In the genomic region with DNA sequence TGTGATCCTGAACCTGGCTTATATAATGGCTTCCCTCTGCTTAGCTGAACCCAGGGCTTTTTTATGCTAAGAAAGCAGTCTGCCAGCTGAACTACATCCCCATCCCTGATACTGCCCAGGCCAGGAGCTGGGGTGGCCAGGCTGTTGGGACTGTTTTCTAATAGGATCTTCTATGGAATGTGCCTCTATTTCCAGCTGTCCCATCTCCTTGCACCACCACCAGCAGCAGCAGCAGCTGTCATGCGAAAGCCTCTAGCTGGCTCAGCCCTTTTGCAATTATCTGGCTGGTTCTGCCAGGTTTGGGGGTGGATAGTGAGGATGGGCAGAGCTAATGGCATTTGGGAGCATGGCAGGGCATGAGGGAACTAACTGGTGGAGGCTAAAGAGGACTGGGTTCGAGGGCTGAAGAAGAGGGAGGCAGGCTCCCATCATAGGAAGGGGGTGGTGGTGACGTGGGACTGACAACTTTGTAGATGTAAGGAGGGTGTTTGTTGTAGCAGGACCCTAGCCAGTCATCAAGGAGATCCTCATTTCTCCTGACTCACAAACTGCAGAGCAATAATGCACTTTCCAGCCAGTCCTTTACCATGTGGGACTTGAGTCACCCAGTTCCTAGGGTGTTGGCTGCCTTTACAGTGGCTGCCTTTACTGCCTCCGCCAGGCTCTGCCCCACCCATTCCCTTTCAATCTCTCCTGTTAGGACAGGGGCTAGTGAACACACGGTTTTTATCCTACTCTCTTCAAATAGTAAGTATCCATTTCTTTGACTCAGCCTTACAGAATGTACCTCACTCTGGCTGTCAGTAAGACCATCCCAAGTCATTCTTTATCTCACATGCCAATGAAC, we compare ENCODE assay signal across 8 mouse cellular contexts. TPM values are rescaled to one million over a fixed set of nuclear protein-coding genes. Genes with fewer than 3 reads are reported as not detected.
DNase-seq lines count a peak whose midpoint lies in the region; ATAC-seq and TF ChIP-seq lines count a peak whose summit lies in the region.

No protein-coding gene starts in this region.

- no peak for DNase-seq in heart, postnatal 4 days
- peak; percentile 85 for DNase-seq in MEL (ENCODE audit: low read depth, low spot score)
- DNase-seq in lung, postnatal 10 days, result peak; percentile 63
- no peak for DNase-seq in cerebellum, adult 11-12 months
- DNase-seq in left cerebral cortex, postnatal 14 days (ENCODE audit: low spot score in 2 of 2), result no peak
- DNase-seq in layer of hippocampus, postnatal 25 days (ENCODE audit: extremely low spot score in 1 of 2, low spot score in 1 of 2), result no peak

- TF ChIP-seq EP300 in MEL (IDR thresholded peaks at IDR 0.05; ENCODE audit: low read depth in 1 of 2, low read length in 2 of 2), result no peak; a peak in 2 of 4 replicates

- H3K36me3 ChIP-seq in heart, embryonic 11.5 days (ENCODE audit: control insufficient read depth, insufficient read depth, low read length), result peaks cover 27% of the 10 kb centered on the region
- peaks cover 8 to 59% of the 10 kb centered on the region in 2 experiments for H3K36me3 ChIP-seq in MEL (ENCODE audit: control insufficient read depth in 1 of 2, insufficient read depth in 2 of 2, low read length in 2 of 2)
- H3K36me3 ChIP-seq in embryonic facial prominence, embryonic 13.5 days, result peaks cover 37% of the 10 kb centered on the region

- no peak for TF ChIP-seq RAD21 in MEL (IDR thresholded peaks at IDR 0.05; ENCODE audit: low read depth, low read length)

- TF ChIP-seq POLR2A in MEL (IDR thresholded peaks at IDR 0.05; ENCODE audit: control insufficient read depth in 1 of 2, insufficient read depth in 1 of 2, low read depth in 1 of 2, low read length in 2 of 2, poor library complexity in 1 of 2), result no peak

- no peak for TF ChIP-seq CTCF in MEL (IDR thresholded peaks at IDR 0.05 in 2 of 3, conservative IDR thresholded peaks at IDR 0.05 in 1 of 3; ENCODE audit: control insufficient read depth in 1 of 3, insufficient read depth in 1 of 3, low read depth in 2 of 3, low read length in 3 of 3, poor library complexity in 1 of 3, severe bottlenecking in 1 of 3)

- ATAC-seq in heart, embryonic 11.5 days (replicated peaks; ENCODE audit: insufficient number of reproducible peaks, low FRiP score, low TSS enrichment), result no peak
- ATAC-seq in embryonic facial prominence, embryonic 13.5 days (ENCODE audit: insufficient number of reproducible peaks, insufficient read depth, low FRiP score, low TSS enrichment, low read depth), result no peak

- peak overlapping the region; percentile 77 for H3K27ac ChIP-seq in heart, embryonic 11.5 days (ENCODE audit: low read depth, low read length)
- H3K27ac ChIP-seq in MEL (ENCODE audit: control insufficient read depth, low read depth, low read length), result peak overlapping the region; percentile 66
- peak overlapping the region; percentile 60 for H3K27ac ChIP-seq in embryonic facial prominence, embryonic 13.5 days

- no peaks in the 10 kb centered on the region for H3K79me2 ChIP-seq in MEL (ENCODE audit: control insufficient read depth, insufficient read depth, low read length, poor library complexity)

- H3K4me2 ChIP-seq in heart, embryonic 11.5 days, result peak overlapping the region; percentile 22
- H3K4me2 ChIP-seq in embryonic facial prominence, embryonic 13.5 days, result no peak overlapping the region

- H3K4me3 ChIP-seq in heart, embryonic 11.5 days (ENCODE audit: low read depth, low read length), result no peak overlapping the region
- no peak overlapping the region for H3K4me3 ChIP-seq in MEL (ENCODE audit: control insufficient read depth in 1 of 2, insufficient read depth in 1 of 2, low read depth in 2 of 2, low read length in 2 of 2)
- no peak overlapping the region for H3K4me3 ChIP-seq in embryonic facial prominence, embryonic 13.5 days

- H3K9me3 ChIP-seq in heart, embryonic 11.5 days (replicated peaks; ENCODE audit: control insufficient read depth, low read length), result no peaks in the 10 kb centered on the region
- H3K9me3 ChIP-seq in MEL (replicated peaks; ENCODE audit: insufficient read depth, low read length), result no peaks in the 10 kb centered on the region
- no peaks in the 10 kb centered on the region for H3K9me3 ChIP-seq in embryonic facial prominence, embryonic 13.5 days

- 0 out of 2 replicates have a peak overlapping the region, but pooled peaks have one; percentile 18 for H3K9ac ChIP-seq in heart, embryonic 11.5 days (ENCODE audit: low read depth, low read length)
- H3K9ac ChIP-seq in MEL (ENCODE audit: control insufficient read depth, low read depth, low read length, poor library complexity, severe bottlenecking), result peak overlapping the region; percentile 33
- no peak overlapping the region for H3K9ac ChIP-seq in embryonic facial prominence, embryonic 13.5 days

- intact Hi-C loops in left cerebral cortex, postnatal 14 days (cut with DNase I), result no loop called here

- peaks cover 48% of the 10 kb centered on the region for H3K4me1 ChIP-seq in heart, embryonic 11.5 days (ENCODE audit: control insufficient read depth, insufficient read depth, low read length)
- H3K4me1 ChIP-seq in MEL (ENCODE audit: control insufficient read depth in 1 of 2, insufficient read depth in 2 of 2, low read length in 2 of 2), result peaks cover 18 to 48% of the 10 kb centered on the region in 2 experiments
- H3K4me1 ChIP-seq in embryonic facial prominence, embryonic 13.5 days, result peaks cover 58% of the 10 kb centered on the region

- 26% methylated on average over 5 of the region's 5 CpGs for WGBS in heart, embryonic 11.5 days (ENCODE audit: insufficient replicate concordance)
- 60% methylated on average over 5 of the region's 5 CpGs for WGBS in embryonic facial prominence, embryonic 13.5 days

- H3K27me3 ChIP-seq in heart, embryonic 11.5 days (ENCODE audit: control insufficient read depth, insufficient read depth, low read length), result no peaks in the 10 kb centered on the region
- no peaks in the 10 kb centered on the region for H3K27me3 ChIP-seq in MEL (ENCODE audit: control insufficient read depth in 1 of 2, insufficient read depth in 2 of 2, low read length in 2 of 2)
- H3K27me3 ChIP-seq in embryonic facial prominence, embryonic 13.5 days, result no peaks in the 10 kb centered on the region

TF ChIP-seq in MEL, 35 proteins besides CTCF, POLR2A, EP300 and RAD21 (continues in another document):
- TF ChIP-seq RCOR1 (IDR thresholded peaks at IDR 0.05; ENCODE audit: low read depth, low read length) (peak; percentile 66; the same call in 1 of the 2 replicates), GABPA (IDR thresholded peaks at IDR 0.05; ENCODE audit: low read depth, low read length) (no peak), USF2 (IDR thresholded peaks at IDR 0.05; ENCODE audit: borderline replicate concordance in 1 of 2, insufficient read depth in 1 of 2, low read depth in 1 of 2, low read length in 2 of 2) (no peak), NRF1 (IDR thresholded peaks at IDR 0.05; ENCODE audit: insufficient read depth, low read depth, low read length, poor library complexity, severe bottlenecking) (no peak)

RNA-seq across cellular contexts. Expression of gene Ahnak, which starts 6.6 kb away (rescaled TPM):
- polyA plus RNA-seq in heart, embryonic 11.5 days (2014; fragmentation: Nextera tagmentation; extraction: Ambion mirVana), result 15.1 and 17.4 TPM in 2 replicates
- 100 to 1,000 TPM; 303 to 328 TPM for total RNA-seq in heart, postnatal 4 days (2021)
- 1.2 and 1.3 TPM in 2 replicates for total RNA-seq in MEL (2012; rRNA removed)
- 1 to 10 TPM in 1 of 2 experiments, not detected in 1; 2.2 TPM for polyA plus RNA-seq in MEL (2012; ENCODE audit: insufficient read depth in 1 of 2, insufficient read length in 2 of 2, low read depth in 1 of 2, low replicate concordance in 2 of 2, missing spikeins in 1 of 2)
- polyA plus RNA-seq in embryonic facial prominence, embryonic 13.5 days (2015; fragmentation: Nextera tagmentation; extraction: Ambion mirVana), result 51.0 and 57.8 TPM in 2 replicates
- 10 to 100 TPM; 15.7 to 23.9 TPM for total RNA-seq in left cerebral cortex, postnatal 14 days (2021)
- total RNA-seq in layer of hippocampus, postnatal 25 days (2021), result 10 to 100 TPM; 14.7 to 15.7 TPM

RNA-seq across cellular contexts. Expression of gene Eef1g, which starts 15.7 kb away (rescaled TPM):
- 344 TPM in 2 replicates for polyA plus RNA-seq in heart, embryonic 11.5 days (2014; fragmentation: Nextera tagmentation; extraction: Ambion mirVana)
- total RNA-seq in heart, postnatal 4 days (2021), result 100 to 1,000 TPM; 357 to 371 TPM
- 1,362 and 1,397 TPM in 2 replicates for total RNA-seq in MEL (2012; rRNA removed)
- 1,000 to 10,000 TPM; 1,691 to 1,817 TPM for polyA plus RNA-seq in MEL (2012; ENCODE audit: insufficient read depth in 1 of 2, insufficient read length in 2 of 2, low read depth in 1 of 2, low replicate concordance in 2 of 2, missing spikeins in 1 of 2)
- 481 and 529 TPM in 2 replicates for polyA plus RNA-seq in embryonic facial prominence, embryonic 13.5 days (2015; fragmentation: Nextera tagmentation; extraction: Ambion mirVana)
- 100 to 1,000 TPM; 188 to 198 TPM for total RNA-seq in left cerebral cortex, postnatal 14 days (2021)
- total RNA-seq in layer of hippocampus, postnatal 25 days (2021), result 100 to 1,000 TPM; 215 to 256 TPM

RNA-seq across cellular contexts. Expression of gene Tut1, which starts 28.9 kb away (rescaled TPM):
- 17.1 and 19.8 TPM in 2 replicates for polyA plus RNA-seq in heart, embryonic 11.5 days (2014; fragmentation: Nextera tagmentation; extraction: Ambion mirVana)
- total RNA-seq in heart, postnatal 4 days (2021), result 1 to 10 TPM; 8.3 to 9.6 TPM
- total RNA-seq in MEL (2012; rRNA removed), result 54.6 and 54.9 TPM in 2 replicates
- polyA plus RNA-seq in MEL (2012; ENCODE audit: insufficient read depth in 1 of 2, insufficient read length in 2 of 2, low read depth in 1 of 2, low replicate concordance in 2 of 2, missing spikeins in 1 of 2), result 10 to 100 TPM in 1 of 2 experiments, not detected in 1; 68.2 TPM
- 33.6 and 34.5 TPM in 2 replicates for polyA plus RNA-seq in embryonic facial prominence, embryonic 13.5 days (2015; fragmentation: Nextera tagmentation; extraction: Ambion mirVana)
- total RNA-seq in left cerebral cortex, postnatal 14 days (2021), result 10 to 100 TPM; 16.7 to 16.8 TPM
- 10 to 100 TPM; 19.4 to 20.1 TPM for total RNA-seq in layer of hippocampus, postnatal 25 days (2021)

RNA-seq across cellular contexts. Expression of gene Mta2, which starts 40.9 kb away (rescaled TPM):
- 30.0 and 39.9 TPM in 2 replicates for polyA plus RNA-seq in heart, embryonic 11.5 days (2014; fragmentation: Nextera tagmentation; extraction: Ambion mirVana)
- 10 to 100 TPM; 62.5 to 63.8 TPM for total RNA-seq in heart, postnatal 4 days (2021)
- total RNA-seq in MEL (2012; rRNA removed), result 150 and 171 TPM in 2 replicates
- 100 to 1,000 TPM; 116 to 167 TPM for polyA plus RNA-seq in MEL (2012; ENCODE audit: insufficient read depth in 1 of 2, insufficient read length in 2 of 2, low read depth in 1 of 2, low replicate concordance in 2 of 2, missing spikeins in 1 of 2)
- polyA plus RNA-seq in embryonic facial prominence, embryonic 13.5 days (2015; fragmentation: Nextera tagmentation; extraction: Ambion mirVana), result 187 and 189 TPM in 2 replicates
- 10 to 100 TPM; 48.6 to 50.3 TPM for total RNA-seq in left cerebral cortex, postnatal 14 days (2021)
- total RNA-seq in layer of hippocampus, postnatal 25 days (2021), result 10 to 100 TPM; 51.2 to 58.4 TPM

RNA-seq across cellular contexts. Expression of gene Eml3, which starts 53.2 kb away (rescaled TPM):
- 8.1 and 8.5 TPM in 2 replicates for polyA plus RNA-seq in heart, embryonic 11.5 days (2014; fragmentation: Nextera tagmentation; extraction: Ambion mirVana)
- 10 to 100 TPM; 15.4 to 16.6 TPM for total RNA-seq in heart, postnatal 4 days (2021)
- total RNA-seq in MEL (2012; rRNA removed), result 13.0 and 16.6 TPM in 2 replicates
- 10 to 100 TPM in 1 of 2 experiments, not detected in 1; 23.4 TPM for polyA plus RNA-seq in MEL (2012; ENCODE audit: insufficient read depth in 1 of 2, insufficient read length in 2 of 2, low read depth in 1 of 2, low replicate concordance in 2 of 2, missing spikeins in 1 of 2)
- polyA plus RNA-seq in embryonic facial prominence, embryonic 13.5 days (2015; fragmentation: Nextera tagmentation; extraction: Ambion mirVana), result 32.3 and 32.8 TPM in 2 replicates
- 1 to 10 TPM; 7.4 to 9.0 TPM for total RNA-seq in left cerebral cortex, postnatal 14 days (2021)
- 10 to 100 TPM in 1 of 2 experiments, 1 to 10 TPM in 1; 9.1 to 11.1 TPM for total RNA-seq in layer of hippocampus, postnatal 25 days (2021)

Comparison
In these comparisons a context has a peak if more than half of its experiments do, and no peak if none do; other contexts are left out.
1. DNase-seq: peak in MEL (single experiment) and lung, postnatal 10 days (single experiment); none in heart, postnatal 4 days (single experiment), cerebellum, adult 11-12 months (single experiment), left cerebral cortex, postnatal 14 days (0 of 2) and layer of hippocampus, postnatal 25 days (0 of 2).
2. RNA of gene Ahnak, which starts 6.6 kb away (total RNA-seq): 303 to 328 TPM in heart, postnatal 4 days; 15.7 to 23.9 TPM in left cerebral cortex, postnatal 14 days, 14.7 to 15.7 TPM in layer of hippocampus, postnatal 25 days and 1.2 to 1.3 TPM in MEL; every median in the first group is over 10 times any median in the second.
3. Peak in every context shown above with its lines, with median percentiles within 50 percentile points of each other: H3K27ac ChIP-seq.